Mouse (Mus musculus) retina, postnatal 1 day (tissue): ENCODE measurements at regions not wholly inside any gene's neighbourhood (a gene's known extent, or its start where the extent isn't known, plus 50 kb on each side); places are given as distances from the start of the nearest gene placed in this dataset.

Experiments used
- DNase-seq: peaks from one replicate; pipeline ENCODE4 v3.0.0-alpha.2; 2012

GRCm38 (mm10) chr12:12764586-12764985, 177.1 kb downstream of the Mycn start:
- DNase-seq, result no peak

GRCm38 (mm10) chr12:12756301-12756948, 185.3 kb downstream of the Mycn start:
- DNase-seq, result no peak

- no peak for DNase-seq
Observed at GRCm38 (mm10) chr12:12753849-12754248, 187.9 kb downstream of the Mycn start.

GRCm38 (mm10) chr12:12751670-12752426, 189.9 kb downstream of the Mycn start:
- DNase-seq, result no peak

- DNase-seq, result no peak
Observed at GRCm38 (mm10) chr12:12749690-12750089, 192.0 kb downstream of the Mycn start.

GRCm38 (mm10) chr12:12746852-12747454, 194.8 kb downstream of the Mycn start:
- DNase-seq, result peak; percentile 42

- DNase-seq, result no peak
Observed at GRCm38 (mm10) chr12:12744492-12744891, 197.2 kb downstream of the Mycn start.

- peak; percentile 86 for DNase-seq
Observed at GRCm38 (mm10) chr12:12738631-12739331, 202.9 kb downstream of the Mycn start.

GRCm38 (mm10) chr12:12725797-12726196, 215.9 kb downstream of the Mycn start:
- DNase-seq, result peak; percentile 80

GRCm38 (mm10) chr12:12725075-12725474, 216.6 kb downstream of the Mycn start:
- DNase-seq, result peak; percentile 92

- no peak for DNase-seq
Observed at GRCm38 (mm10) chr12:12723724-12724487, 217.8 kb downstream of the Mycn start.

GRCm38 (mm10) chr12:12722982-12723661, 218.6 kb downstream of the Mycn start:
- peak; percentile 59 for DNase-seq

GRCm38 (mm10) chr12:12716691-12717090, 225.0 kb downstream of the Mycn start:
- DNase-seq, result no peak

GRCm38 (mm10) chr12:12715956-12716669, 225.6 kb downstream of the Mycn start:
- peak; percentile 77 for DNase-seq

- DNase-seq, result no peak
Observed at GRCm38 (mm10) chr12:12715528-12715927, 226.2 kb downstream of the Mycn start.

GRCm38 (mm10) chr12:12710184-12710609, 231.5 kb downstream of the Mycn start:
- DNase-seq, result peak; percentile 54

- peak; percentile 42 for DNase-seq
Observed at GRCm38 (mm10) chr12:12708954-12709523, 232.7 kb downstream of the Mycn start.

- DNase-seq, result no peak
Observed at GRCm38 (mm10) chr12:12706326-12706920, 235.3 kb downstream of the Mycn start.

- no peak for DNase-seq
Observed at GRCm38 (mm10) chr12:12701735-12702134, 240.0 kb downstream of the Mycn start.

GRCm38 (mm10) chr12:12701060-12701667, 240.6 kb downstream of the Mycn start:
- no peak for DNase-seq
